Mouse (Mus musculus): Measurements from ENCODE around the gene Alg9. TPM values are rescaled to one million over a fixed set of nuclear protein-coding genes. Genes with fewer than 3 reads are reported as not detected.

Gene Alg9
- total RNA-seq, 2 experiments from 2014 or later = 25.5 to 26.3 TPM

Other genes with a start within 250 kb of the Alg9 start
- gene Pts, start 246.3 kb upstream of the Alg9 start, total RNA-seq (2021) = 10 to 100 TPM; 27.6 to 29.8 TPM
- gene Il18, start 220.2 kb upstream of the Alg9 start, total RNA-seq (2021) = 10 to 100 TPM; 27.1 to 29.8 TPM
- gene Bco2, start 219.8 kb upstream of the Alg9 start, total RNA-seq (2021) = 1 to 10 TPM; 3.4 to 3.8 TPM
- not detected for gene Tex12, start 213.7 kb upstream of the Alg9 start, total RNA-seq (2021)
- 100 to 1,000 TPM; 111 TPM for gene Sdhd, start 171.2 kb upstream of the Alg9 start, total RNA-seq (2021)
- 100 to 1,000 TPM; 247 to 254 TPM for gene Timm8b, start 171.1 kb upstream of the Alg9 start, total RNA-seq (2021)
- 1 to 10 TPM; 3.3 to 4.2 TPM for gene Pih1d2, start 157.7 kb upstream of the Alg9 start, total RNA-seq (2021)
- 10 to 100 TPM; 22.5 to 26.5 TPM for gene Nkapd1, start 157.6 kb upstream of the Alg9 start, total RNA-seq (2021)
- 100 to 1,000 TPM; 115 to 117 TPM for gene Dlat, start 115.2 kb upstream of the Alg9 start, total RNA-seq (2021)
- gene Dixdc1, start 35.5 kb upstream of the Alg9 start, total RNA-seq (2021) = 10 to 100 TPM; 75.4 to 80.8 TPM
- 1 to 10 TPM; 2.1 to 2.8 TPM for gene 2310030G06Rik, start 28.5 kb upstream of the Alg9 start, total RNA-seq (2021)
- gene Cryab, start 23.7 kb upstream of the Alg9 start, total RNA-seq (2021) = 100 to 1,000 TPM; 125 to 140 TPM
- gene Hspb2, start 22.7 kb upstream of the Alg9 start, total RNA-seq (2021) = 1 to 10 TPM; 1.4 to 1.5 TPM
- gene Fdxacb1, start 6.8 kb upstream of the Alg9 start, total RNA-seq (2021) = 1 to 10 TPM; 4.7 to 6.1 TPM
- 10 to 100 TPM; 32.6 to 34.2 TPM for gene 1110032A03Rik, start 501 bp downstream of the Alg9 start, total RNA-seq (2021)
- 10 to 100 TPM; 17.6 to 19.1 TPM for gene Ppp2r1b, start 70.3 kb downstream of the Alg9 start, total RNA-seq (2021)
- 10 to 100 TPM; 51.5 to 56.2 TPM for gene Sik2, start 234.1 kb downstream of the Alg9 start, total RNA-seq (2021)

All from left cerebral cortex, postnatal 25 days (tissue).